Mouse (Mus musculus): ENCODE measurements around the gene Drc1. TPM values are rescaled to one million over a fixed set of nuclear protein-coding genes. Genes with fewer than 3 reads are reported as not detected.

Drc1 gene
- total RNA-seq (2021), result 1 to 10 TPM; 7.6 to 8.6 TPM
- long read RNA-seq, experiment 1, partial matches to known transcripts, result 1 of 12 reads
- long read RNA-seq, experiment 1, other reads (novel, unspliced or antisense), result 8 of 12 reads
- long read RNA-seq, experiment 2, transcript Drc1-201 (17 exons, 2,471 nt), result major isoform, 5 of 12 reads
- long read RNA-seq, experiment 2, partial matches to known transcripts, result 1 of 12 reads
- long read RNA-seq, experiment 2, other reads (novel, unspliced or antisense), result 6 of 12 reads

- peak; percentile 74 to 77 for DNase-seq (ENCODE audit: low spot score in 2 of 2)
- peak within 1 kb of the TSS; percentile 91 for H3K27ac ChIP-seq
Measured at GRCm38 (mm10) chr5:30281291-30281732, at the start of gene Drc1. Gene Drc1 (plus strand): TSS chr5:30281388.

DNA sequence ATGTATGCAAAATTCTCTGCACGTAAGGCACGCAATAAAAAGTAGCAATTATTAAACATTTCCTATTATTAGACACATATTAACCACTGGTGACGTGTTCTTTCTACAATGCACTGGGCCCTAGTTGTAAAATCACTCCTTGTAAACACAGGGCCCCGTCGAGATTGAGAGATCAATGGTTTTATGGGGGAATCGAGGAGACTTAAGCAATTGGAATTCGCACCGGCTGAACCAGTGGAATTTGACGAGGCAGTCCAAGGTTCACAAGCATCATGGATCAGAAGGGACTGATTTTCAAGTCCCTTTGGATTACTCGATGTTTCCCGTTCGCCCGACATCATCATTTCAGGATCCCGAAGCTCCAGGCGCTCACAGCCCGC lies 49.3 kb upstream of the Drc1 start:
- DNase-seq (ENCODE audit: low spot score in 2 of 2), result no peak
- TF ChIP-seq CTCF (conservative IDR thresholded peaks at IDR 0.05), result no peak
- peak overlapping the region; percentile 93 for H3K4me3 ChIP-seq
- H3K27ac ChIP-seq, result peak overlapping the region; percentile 94

More at GRCm38 (mm10) chr5:30281291-30281732, at the start of gene Drc1:
- H3K4me3 ChIP-seq, result peak within 1 kb of the TSS; percentile 74
- no peak for TF ChIP-seq CTCF (conservative IDR thresholded peaks at IDR 0.05)

DNA sequence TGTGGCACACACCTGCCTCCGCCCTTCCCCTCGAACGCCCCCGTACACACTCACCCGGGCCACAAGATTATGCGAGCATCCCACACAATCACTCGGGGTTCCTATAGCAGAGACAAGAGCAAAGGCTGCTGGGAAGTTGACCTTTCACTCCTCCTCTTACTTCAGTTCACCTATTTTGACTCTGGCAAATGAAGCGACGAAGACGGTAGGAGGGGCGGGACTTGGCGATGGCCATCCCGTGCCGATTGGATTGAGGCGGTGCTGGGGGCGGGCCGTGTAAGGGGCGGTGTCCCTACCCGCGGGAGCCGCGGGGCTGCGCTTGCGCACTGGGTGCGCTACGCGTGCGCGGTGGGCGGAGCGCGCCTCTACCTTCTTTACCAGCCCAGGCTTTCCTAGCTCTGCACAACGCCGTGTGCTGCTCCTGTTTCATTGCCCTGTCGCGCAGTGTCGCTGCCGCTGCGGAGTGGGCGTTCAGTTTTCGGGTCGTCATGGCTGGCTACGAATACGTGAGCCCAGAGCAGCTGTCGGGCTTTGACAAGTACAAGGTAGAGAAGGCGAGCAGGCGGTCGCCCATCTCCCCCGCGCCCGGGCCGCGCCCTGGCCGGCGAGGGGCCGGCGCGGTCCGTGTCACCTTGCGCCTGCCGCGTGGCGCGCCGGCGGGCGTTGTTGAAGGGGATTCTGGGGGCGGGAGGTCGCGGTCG lies 48.8 kb upstream of the Drc1 start, which contains the start of gene Selenoi:
TSS of gene Selenoi (plus strand) at position 311 of the 701 bp plus-strand sequence.
- H3K4me3 ChIP-seq, result peak within 1 kb of the TSS; percentile 93
- no peak for TF ChIP-seq CTCF (conservative IDR thresholded peaks at IDR 0.05)
- peak within 1 kb of the TSS; percentile 94 for H3K27ac ChIP-seq
- DNase-seq (ENCODE audit: low spot score in 2 of 2), result peak; percentile 99

DNA sequence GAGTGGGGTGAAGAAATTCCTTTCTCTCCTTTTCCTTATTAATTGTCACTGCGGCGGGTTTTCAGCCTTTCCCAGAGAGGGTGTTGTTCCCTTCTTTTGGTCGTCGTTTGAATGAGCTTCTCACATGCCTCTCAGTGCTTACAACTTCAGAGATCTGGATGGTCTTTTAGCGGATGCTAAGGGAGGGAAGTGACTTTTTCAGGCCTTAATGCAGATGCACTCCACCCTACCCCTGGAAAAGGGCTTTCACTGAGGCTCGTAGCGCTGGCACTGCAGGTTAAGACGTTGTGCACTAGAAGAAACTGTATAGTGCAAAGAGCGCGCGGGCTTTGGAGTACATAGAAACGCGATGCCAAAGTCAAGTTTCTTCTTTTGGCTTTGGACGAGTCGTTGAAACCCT lies 48.1 kb upstream of the Drc1 start:
- TF ChIP-seq CTCF (conservative IDR thresholded peaks at IDR 0.05), result no peak
- H3K4me3 ChIP-seq, result peak overlapping the region; percentile 93
- DNase-seq (ENCODE audit: low spot score in 2 of 2), result peak in 1 of 2 experiments; percentile 1
- peak overlapping the region; percentile 92 for H3K27ac ChIP-seq

DNA sequence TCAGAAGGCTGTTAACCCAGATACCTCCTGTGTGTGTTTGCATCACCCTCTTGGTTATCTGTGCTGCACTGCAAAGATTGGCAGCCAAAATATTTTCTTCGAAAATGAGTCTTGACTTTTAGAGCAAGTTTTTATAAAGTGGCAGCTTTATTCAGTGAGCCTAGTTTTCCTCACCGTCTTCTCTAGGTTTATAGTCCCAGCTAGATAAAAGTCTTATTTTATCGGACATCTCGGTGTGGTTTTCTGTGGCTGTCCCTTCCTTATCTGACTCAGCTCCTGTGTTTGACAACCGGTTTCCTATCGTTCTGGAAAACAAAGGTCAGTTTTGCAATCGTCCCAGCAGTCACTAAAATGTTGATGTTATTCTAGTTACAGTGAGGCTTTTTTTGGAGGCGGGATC lies 47.2 kb upstream of the Drc1 start:
- DNase-seq (ENCODE audit: low spot score in 2 of 2), result no peak
- no peak for TF ChIP-seq CTCF (conservative IDR thresholded peaks at IDR 0.05)
- Histone ChIP-seq H3K27ac (no peak overlapping the region), H3K4me3 (no peak overlapping the region)

GRCm38 (mm10) chr5:30235641-30236126 lies 45.5 kb upstream of the Drc1 start:
- no peak for TF ChIP-seq CTCF (conservative IDR thresholded peaks at IDR 0.05)
- Histone ChIP-seq H3K27ac (no peak overlapping the region), H3K4me3 (no peak overlapping the region)
- no peak for DNase-seq (ENCODE audit: low spot score in 2 of 2)

DNA sequence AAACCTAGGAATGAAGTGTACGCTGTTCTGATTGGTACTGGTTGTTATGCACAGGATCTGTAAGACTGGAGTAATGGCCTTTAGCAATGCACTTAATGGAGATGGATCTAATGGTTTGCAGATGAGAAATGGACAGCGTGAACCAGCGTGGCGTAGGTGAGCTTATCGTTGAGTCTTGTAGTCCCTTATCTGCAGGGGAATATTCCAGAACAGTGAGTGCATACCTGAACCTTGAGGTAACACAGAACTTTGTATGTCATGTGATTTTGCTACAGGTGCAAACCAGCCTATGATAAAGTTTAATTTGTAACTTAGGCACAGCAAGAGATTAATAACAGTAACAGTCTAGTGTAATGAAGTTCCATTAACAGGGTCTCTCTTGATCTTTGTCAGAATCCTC lies 42.7 kb upstream of the Drc1 start:
- no peak overlapping the region for H3K4me3 ChIP-seq
- no peak for TF ChIP-seq CTCF (conservative IDR thresholded peaks at IDR 0.05)
- DNase-seq (ENCODE audit: low spot score in 2 of 2), result no peak
- H3K27ac ChIP-seq, result no peak overlapping the region

- DNase-seq (ENCODE audit: low spot score in 2 of 2), result no peak
- Histone ChIP-seq H3K4me3 (no peak overlapping the region), H3K27ac (no peak overlapping the region)
- TF ChIP-seq CTCF (conservative IDR thresholded peaks at IDR 0.05), result no peak
Measured at GRCm38 (mm10) chr5:30240552-30240951, 40.6 kb upstream of the Drc1 start.

GRCm38 (mm10) chr5:30242410-30242809 lies 38.8 kb upstream of the Drc1 start:
- TF ChIP-seq CTCF (conservative IDR thresholded peaks at IDR 0.05), result no peak
- no peak overlapping the region for H3K27ac ChIP-seq
- no peak overlapping the region for H3K4me3 ChIP-seq
- no peak for DNase-seq (ENCODE audit: low spot score in 2 of 2)

DNA sequence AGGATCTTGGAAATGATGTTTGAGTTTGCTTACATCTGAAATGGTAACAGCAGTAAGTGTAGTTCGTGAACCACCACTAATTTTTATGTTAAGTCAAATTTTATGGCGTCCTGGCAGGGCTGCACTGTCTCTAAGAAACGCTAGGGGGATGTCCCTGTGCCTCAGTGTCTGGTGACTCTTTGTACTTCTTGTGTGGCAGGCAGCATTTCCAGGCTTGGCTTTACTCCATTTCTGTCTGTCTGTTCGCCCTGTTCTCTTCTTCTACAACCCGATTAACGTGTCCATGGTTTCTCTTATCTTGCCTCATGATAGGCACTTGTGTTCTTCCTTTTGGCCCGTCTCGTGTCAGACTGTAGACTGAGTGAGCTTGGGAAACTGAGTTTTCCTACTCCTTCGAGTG lies 37.4 kb upstream of the Drc1 start:
- no peak overlapping the region for H3K27ac ChIP-seq
- H3K4me3 ChIP-seq, result no peak overlapping the region
- peak; percentile 79 for TF ChIP-seq CTCF (conservative IDR thresholded peaks at IDR 0.05)
- DNase-seq (ENCODE audit: low spot score in 2 of 2), result peak in 1 of 2 experiments; percentile 18

GRCm38 (mm10) chr5:30245861-30246416 lies 35.2 kb upstream of the Drc1 start:
- H3K27ac ChIP-seq, result no peak overlapping the region

GRCm38 (mm10) chr5:30247666-30248065 lies 33.5 kb upstream of the Drc1 start:
- no peak overlapping the region for H3K4me3 ChIP-seq
- no peak overlapping the region for H3K27ac ChIP-seq
- no peak for DNase-seq (ENCODE audit: low spot score in 2 of 2)
- TF ChIP-seq CTCF (conservative IDR thresholded peaks at IDR 0.05), result peak; percentile 56

More at GRCm38 (mm10) chr5:30245861-30246416, 35.2 kb upstream of the Drc1 start:
- no peak for DNase-seq (ENCODE audit: low spot score in 2 of 2)
- no peak for TF ChIP-seq CTCF (conservative IDR thresholded peaks at IDR 0.05)
- H3K4me3 ChIP-seq, result no peak overlapping the region

All from layer of hippocampus, adult 2 months (tissue).